Mouse (Mus musculus): ENCODE results near the gene Glud1. TPM values are rescaled to one million over a fixed set of nuclear protein-coding genes. Genes with fewer than 3 reads are reported as not detected.
A peak's percentile ranks its signal among the peaks of the same experiment; 100 is the strongest.

Gene Glud1
- total and polyA plus RNA-seq, 3 experiments = 87.3 to 143 (median 116) TPM

- Histone ChIP-seq H3K79me2 (replicated peaks; ENCODE audit: control insufficient read depth, extremely low read depth, insufficient read depth, poor library complexity, severe bottlenecking) (no peaks in the 10 kb centered on the region), H3K4me3 (replicated peaks in 1 of 3; ENCODE audit: low read depth in 2 of 3, low read length in 2 of 3, poor library complexity in 1 of 3) (no peak overlapping the region), H3K27ac (ENCODE audit: insufficient read depth, low read depth) (no peak overlapping the region), H3K4me1 (ENCODE audit: control insufficient read depth in 1 of 2, insufficient read depth in 2 of 2) (no peaks in the 10 kb centered on the region), H3K36me3 (replicated peaks in 1 of 2; ENCODE audit: control insufficient read depth in 1 of 2, insufficient read depth in 1 of 2, low read length in 1 of 2) (no peaks in the 10 kb centered on the region), H3K9me3 (replicated peaks; ENCODE audit: low read length) (no peaks in the 10 kb centered on the region), H3K4me2 (ENCODE audit: insufficient read depth, low read depth, poor library complexity, severe bottlenecking) (no peak overlapping the region), H3K9ac (ENCODE audit: insufficient read depth, low read depth) (no peak overlapping the region), H3K27me3 (replicated peaks) (no peaks in the 10 kb centered on the region)
- dilution Hi-C loops (cut with MboI; ENCODE audit: extremely low pct_ligation_motif_present, extremely low pct_unique_long_range_greater_than_20kb, low sequenced_read_pairs) (no loop called here), in situ Hi-C loops (cut with MboI; ENCODE audit: low pct_ligation_motif_present, low pct_unique_long_range_greater_than_20kb, low sequenced_read_pairs) (loop anchor here (10.0 kb wide), 2 partner anchors 192 to 288 kb away; partner anchors contain the start of gene Anxa8)
- peak; percentile 34 for DNase-seq (ENCODE audit: extremely low read depth)
- TF ChIP-seq SMC3 (IDR thresholded peaks at IDR 0.05; ENCODE audit: low read depth, low read length) = peak; percentile 73
- peak; percentile 61 for TF ChIP-seq RAD21 (IDR thresholded peaks at IDR 0.05; ENCODE audit: low read depth, low read length)
- peak; percentile 66 to 77 for TF ChIP-seq CTCF (conservative IDR thresholded peaks at IDR 0.05 in 1 of 2, IDR thresholded peaks at IDR 0.05 in 1 of 2; ENCODE audit: low read depth in 2 of 2, low read length in 2 of 2)
- no peak for TF ChIP-seq JUND (conservative IDR thresholded peaks at IDR 0.05; ENCODE audit: low read depth, low read length)
These were observed 62.1 kb downstream of the Glud1 start for GRCm38 (mm10) chr14:34372646-34373045.

GRCm38 (mm10) chr14:34373581-34373980 is 63.1 kb downstream of the Glud1 start:
- Histone ChIP-seq H3K4me1 (ENCODE audit: control insufficient read depth in 1 of 2, insufficient read depth in 2 of 2) (peaks cover 2 to 5% of the 10 kb centered on the region in 2 experiments), H3K4me3 (replicated peaks in 1 of 3; ENCODE audit: low read depth in 2 of 3, low read length in 2 of 3, poor library complexity in 1 of 3) (no peak overlapping the region), H3K9ac (ENCODE audit: insufficient read depth, low read depth) (no peak overlapping the region), H3K27ac (ENCODE audit: insufficient read depth, low read depth) (no peak overlapping the region), H3K27me3 (replicated peaks) (no peaks in the 10 kb centered on the region), H3K4me2 (ENCODE audit: insufficient read depth, low read depth, poor library complexity, severe bottlenecking) (no peak overlapping the region), H3K36me3 (replicated peaks in 1 of 2; ENCODE audit: control insufficient read depth in 1 of 2, insufficient read depth in 1 of 2, low read length in 1 of 2) (no peaks in the 10 kb centered on the region), H3K9me3 (replicated peaks; ENCODE audit: low read length) (no peaks in the 10 kb centered on the region), H3K79me2 (replicated peaks; ENCODE audit: control insufficient read depth, extremely low read depth, insufficient read depth, poor library complexity, severe bottlenecking) (no peaks in the 10 kb centered on the region)
- TF ChIP-seq JUND (conservative IDR thresholded peaks at IDR 0.05; ENCODE audit: low read depth, low read length) (no peak), SIN3A (IDR thresholded peaks at IDR 0.05; ENCODE audit: low read length) (no peak), ELF1 (IDR thresholded peaks at IDR 0.05; ENCODE audit: low read depth, low read length) (no peak), USF1 (IDR thresholded peaks at IDR 0.05; ENCODE audit: low read depth, low read length) (no peak), MXI1 (IDR thresholded peaks at IDR 0.05; ENCODE audit: low read depth, low read length) (no peak), ZMIZ1 (IDR thresholded peaks at IDR 0.05; ENCODE audit: low read depth, low read length) (no peak), MYC (IDR thresholded peaks at IDR 0.05; ENCODE audit: low read depth, low read length) (no peak), ZNF384 (IDR thresholded peaks at IDR 0.05; ENCODE audit: low read depth, low read length) (no peak)
- dilution Hi-C loops (cut with MboI; ENCODE audit: extremely low pct_ligation_motif_present, extremely low pct_unique_long_range_greater_than_20kb, low sequenced_read_pairs) = no loop called here
- DNase-seq (ENCODE audit: extremely low read depth) = no peak
- in situ Hi-C loops (cut with MboI; ENCODE audit: low pct_ligation_motif_present, low pct_unique_long_range_greater_than_20kb, low sequenced_read_pairs) = loop anchor here (10.0 kb wide), 2 partner anchors 191 to 289 kb away; partner anchors contain the start of gene Anxa8

GRCm38 (mm10) chr14:34374577-34374976 is 64.0 kb downstream of the Glud1 start, which contains the start of gene Sncg:
Gene Sncg, minus strand, starts transcription at chr14:34374789.
- no peaks in the 10 kb centered on the region for H3K36me3 ChIP-seq (replicated peaks in 1 of 2; ENCODE audit: control insufficient read depth in 1 of 2, insufficient read depth in 1 of 2, low read length in 1 of 2)
- no peak within 1 kb of the TSS for H3K27ac ChIP-seq (ENCODE audit: insufficient read depth, low read depth)
- H3K27me3 ChIP-seq (replicated peaks) = no peaks in the 10 kb centered on the region
- H3K9ac ChIP-seq (ENCODE audit: insufficient read depth, low read depth) = no peak within 1 kb of the TSS
- dilution Hi-C loops (cut with MboI; ENCODE audit: extremely low pct_ligation_motif_present, extremely low pct_unique_long_range_greater_than_20kb, low sequenced_read_pairs) (no loop called here), in situ Hi-C loops (cut with MboI; ENCODE audit: low pct_ligation_motif_present, low pct_unique_long_range_greater_than_20kb, low sequenced_read_pairs) (loop anchor here (10.0 kb wide), 2 partner anchors 190 to 290 kb away; partner anchors contain the start of gene Anxa8)
- no peak within 1 kb of the TSS for H3K4me2 ChIP-seq (ENCODE audit: insufficient read depth, low read depth, poor library complexity, severe bottlenecking)
- H3K4me1 ChIP-seq (ENCODE audit: control insufficient read depth in 1 of 2, insufficient read depth in 2 of 2) = peaks cover 9 to 14% of the 10 kb centered on the region in 2 experiments
- no peak for TF ChIP-seq RCOR1 (conservative IDR thresholded peaks at IDR 0.05; ENCODE audit: low read depth, low read length)
- no peak for TF ChIP-seq TCF12 (IDR thresholded peaks at IDR 0.05; ENCODE audit: low read depth, low read length)
- no peak for TF ChIP-seq JUND (conservative IDR thresholded peaks at IDR 0.05; ENCODE audit: low read depth, low read length)
- TF ChIP-seq POLR2A (IDR thresholded peaks at IDR 0.05; ENCODE audit: low read depth, low read length) = no peak
- no peak for TF ChIP-seq ZMIZ1 (IDR thresholded peaks at IDR 0.05; ENCODE audit: low read depth, low read length)
- TF ChIP-seq E2F4 (IDR thresholded peaks at IDR 0.05; ENCODE audit: insufficient replicate concordance, low read depth, low read length) = no peak
- TF ChIP-seq IRF4 (IDR thresholded peaks at IDR 0.05; ENCODE audit: low read depth, low read length) = no peak
- TF ChIP-seq NELFE (IDR thresholded peaks at IDR 0.05; ENCODE audit: low read depth, low read length) = no peak
- no peak for TF ChIP-seq ELF1 (IDR thresholded peaks at IDR 0.05; ENCODE audit: low read depth, low read length)
- TF ChIP-seq HCFC1 (IDR thresholded peaks at IDR 0.05; ENCODE audit: low read depth, low read length) = no peak
- no peak for TF ChIP-seq MXI1 (IDR thresholded peaks at IDR 0.05; ENCODE audit: low read depth, low read length)
- no peak for TF ChIP-seq BHLHE40 (IDR thresholded peaks at IDR 0.05; ENCODE audit: low read depth, low read length)
- DNase-seq (ENCODE audit: extremely low read depth) = no peak
- H3K9me3 ChIP-seq (replicated peaks; ENCODE audit: low read length) = no peaks in the 10 kb centered on the region
- H3K4me3 ChIP-seq (replicated peaks in 1 of 3; ENCODE audit: low read depth in 2 of 3, low read length in 2 of 3, poor library complexity in 1 of 3) = no peak within 1 kb of the TSS
- H3K79me2 ChIP-seq (replicated peaks; ENCODE audit: control insufficient read depth, extremely low read depth, insufficient read depth, poor library complexity, severe bottlenecking) = no peaks in the 10 kb centered on the region
